Mouse (Mus musculus) G1E (cell line): ENCODE results near the gene Grm2. TPM values are rescaled to one million over a fixed set of nuclear protein-coding genes. Genes with fewer than 3 reads are reported as not detected.
"Not testable (repeated sequence)": the region's sequence is repeated elsewhere in the genome, so short reads cannot be mapped to it uniquely, and the experiment has no call there.

Experiments
- ATAC-seq: 2 replicates; pipeline ENCODE4 v1.8.0; 2016; ENCODE audit warnings: mild to moderate bottlenecking; ENCODE audit not compliant: insufficient number of reproducible peaks, poor library complexity, low FRiP score, severe bottlenecking; ENCODE audit errors: extremely low read depth
- DNase-seq: peaks from one replicate; pipeline ENCODE4 v3.0.0; 2012; ENCODE audit warnings: low spot score
- H3K27me3 ChIP-seq: 2 replicates; pipeline ENCODE4 v1.6.1; 2012; ENCODE audit warnings: mild to moderate bottlenecking, low read length, inconsistent platforms; ENCODE audit not compliant: insufficient read depth
- H3K36me3 ChIP-seq: replicated peaks from 2 replicates; pipeline ENCODE3; 2012; ENCODE audit warnings: mild to moderate bottlenecking, inconsistent platforms
- H3K4me1 ChIP-seq: 2 replicates; pipeline ENCODE4 v1.6.1; 2012; ENCODE audit warnings: low read depth, low read length, inconsistent platforms, mixed read lengths; ENCODE audit not compliant: insufficient read depth
- H3K4me3 ChIP-seq: 2 replicates; pipeline ENCODE4 v1.5.1; 2012; ENCODE audit warnings: low read depth, mild to moderate bottlenecking, inconsistent platforms, low read length, moderate library complexity, mixed read lengths
- H3K9me3 ChIP-seq: replicated peaks from 2 replicates; pipeline ENCODE4 v1.6.1; 2012; ENCODE audit warnings: inconsistent platforms
- CTCF ChIP-seq: IDR thresholded peaks from 2 replicates; pipeline ENCODE4 v1.5.1; 2012; ENCODE audit warnings: low read depth, low read length, inconsistent platforms, mixed read lengths
- GATA1 ChIP-seq: IDR thresholded peaks from 2 replicates; pipeline ENCODE4 v1.6.1; 2012; ENCODE audit warnings: borderline replicate concordance, low read length, inconsistent platforms, mixed read lengths
- GATA2 ChIP-seq: IDR thresholded peaks from 2 replicates; pipeline ENCODE4 v1.6.1; 2012; ENCODE audit warnings: low read depth, low read length, inconsistent platforms, borderline replicate concordance
- POLR2AphosphoS5 ChIP-seq: IDR thresholded peaks from 2 replicates; pipeline ENCODE4 v1.6.1; 2012; ENCODE audit warnings: low read depth, low read length, inconsistent platforms; ENCODE audit not compliant: insufficient replicate concordance
- TAL1 ChIP-seq: conservative IDR thresholded peaks from 2 replicates; pipeline ENCODE4 v1.6.1; 2012; ENCODE audit warnings: low read depth, low read length, inconsistent platforms, mixed read lengths
- polyA plus RNA-seq: library from polyadenylated mRNA; stranded (reverse); fragments of >175 nt; gene quantifications from 2 replicates; pipeline ENCODE4 v1.2.3, GENCODE M21; 2012
- total RNA-seq, 2 experiments: library from RNA; stranded (forward) in 1 of 2; stranded (reverse) in 1 of 2; fragments of 200-1000 nt in 1 of 2; fragments of >200 nt in 1 of 2; fragmentation: Nextera tagmentation in 1 of 2; gene quantifications; 2 replicates each; pipeline ENCODE4 v1.2.3; 2014 to 2017

Grm2 gene
- total and polyA plus RNA-seq, 3 experiments = 0.16 TPM; not detected in 2

- ATAC-seq (no peak), DNase-seq (no peak)
- Histone ChIP-seq H3K4me1 (no peaks in the 10 kb centered on the region), H3K27me3 (peaks cover 10% of the 10 kb centered on the region), H3K36me3 (no peaks in the 10 kb centered on the region), H3K9me3 (no peaks in the 10 kb centered on the region), H3K4me3 (no peak overlapping the region)
- no peak for TF ChIP-seq TAL1
- no peak for TF ChIP-seq GATA1
- no peak for TF ChIP-seq CTCF
- no peak for TF ChIP-seq GATA2
- no peak for TF ChIP-seq POLR2AphosphoS5
These were observed 60.0 kb downstream of the Grm2 start for GRCm38 (mm10) chr9:106595836-106596235.

GRCm38 (mm10) chr9:106595402-106595801 lies 60.5 kb downstream of the Grm2 start:
- not testable (repeated sequence) for DNase-seq, H3K27me3 ChIP-seq, ATAC-seq, H3K4me3 ChIP-seq, H3K4me1 ChIP-seq, H3K36me3 ChIP-seq, H3K9me3 ChIP-seq

Other genes with a start within 250 kb of the Grm2 start
- 149 and 190 TPM in 2 replicates for gene Rpl29, start 226.6 kb downstream of the Grm2 start, total RNA-seq (2014; fragmentation: Nextera tagmentation)
- 81.1 and 107 TPM in 2 replicates for gene Rpl29, start 226.6 kb downstream of the Grm2 start, total RNA-seq (2017)
- 29.5 and 38.8 TPM in 2 replicates for gene Rpl29, start 226.6 kb downstream of the Grm2 start, polyA plus RNA-seq
- gene Acy1, start 217.8 kb downstream of the Grm2 start, total RNA-seq (2014; fragmentation: Nextera tagmentation) = 6.0 and 11.6 TPM in 2 replicates
- gene Acy1, start 217.8 kb downstream of the Grm2 start, total RNA-seq (2017) = 11.0 and 17.1 TPM in 2 replicates
- gene Acy1, start 217.8 kb downstream of the Grm2 start, polyA plus RNA-seq = 12.7 and 16.5 TPM in 2 replicates
- 6.9 and 7.7 TPM in 2 replicates for gene Abhd14b, start 208.6 kb downstream of the Grm2 start, total RNA-seq (2014; fragmentation: Nextera tagmentation)
- 2.6 and 3.1 TPM in 2 replicates for gene Abhd14b, start 208.6 kb downstream of the Grm2 start, total RNA-seq (2017)
- gene Abhd14b, start 208.6 kb downstream of the Grm2 start, polyA plus RNA-seq = 2.3 and 3.1 TPM in 2 replicates
- gene Abhd14a, start 208.4 kb downstream of the Grm2 start, total RNA-seq (2014; fragmentation: Nextera tagmentation) = 4.8 and 5.7 TPM in 2 replicates
- 7.7 and 8.4 TPM in 2 replicates for gene Abhd14a, start 208.4 kb downstream of the Grm2 start, total RNA-seq (2017)
- 22.4 and 24.0 TPM in 2 replicates for gene Abhd14a, start 208.4 kb downstream of the Grm2 start, polyA plus RNA-seq
- gene Pcbp4, start 202.8 kb downstream of the Grm2 start, total RNA-seq (2014; fragmentation: Nextera tagmentation) = 9.2 and 9.9 TPM in 2 replicates
- gene Pcbp4, start 202.8 kb downstream of the Grm2 start, total RNA-seq (2017) = 2.8 and 3.0 TPM in 2 replicates
- 18.9 and 22.1 TPM in 2 replicates for gene Pcbp4, start 202.8 kb downstream of the Grm2 start, polyA plus RNA-seq
- not detected in 2 replicates for gene Gpr62, start 190.1 kb downstream of the Grm2 start, total RNA-seq (2014; fragmentation: Nextera tagmentation)
- not detected in 2 replicates for gene Gpr62, start 190.1 kb downstream of the Grm2 start, total RNA-seq (2017)
- gene Gpr62, start 190.1 kb downstream of the Grm2 start, polyA plus RNA-seq = not detected in 2 replicates
- gene Rrp9, start 180.1 kb downstream of the Grm2 start, total RNA-seq (2014; fragmentation: Nextera tagmentation) = 25.7 and 45.8 TPM in 2 replicates
- gene Rrp9, start 180.1 kb downstream of the Grm2 start, total RNA-seq (2017) = 32.6 and 39.2 TPM in 2 replicates
- 357 and 455 TPM in 2 replicates for gene Rrp9, start 180.1 kb downstream of the Grm2 start, polyA plus RNA-seq
- 3.5 TPM in 1 of 2 replicates, not detected in the other for gene Parp3, start 179.1 kb downstream of the Grm2 start, total RNA-seq (2014; fragmentation: Nextera tagmentation)
- gene Parp3, start 179.1 kb downstream of the Grm2 start, total RNA-seq (2017) = 2.8 and 3.2 TPM in 2 replicates
- gene Parp3, start 179.1 kb downstream of the Grm2 start, polyA plus RNA-seq = 0.48 and 0.85 TPM in 2 replicates
- gene Iqcf1, start 156.1 kb downstream of the Grm2 start, total RNA-seq (2014; fragmentation: Nextera tagmentation) = not detected in 2 replicates
- not detected in 2 replicates for gene Iqcf1, start 156.1 kb downstream of the Grm2 start, total RNA-seq (2017)
- not detected in 2 replicates for gene Iqcf1, start 156.1 kb downstream of the Grm2 start, polyA plus RNA-seq
- 3.6 and 5.3 TPM in 2 replicates for gene Iqcf5, start 141.5 kb downstream of the Grm2 start, total RNA-seq (2014; fragmentation: Nextera tagmentation)
- gene Iqcf5, start 141.5 kb downstream of the Grm2 start, total RNA-seq (2017) = 0.76 and 1.2 TPM in 2 replicates
- 0.13 TPM in 1 of 2 replicates, not detected in the other for gene Iqcf5, start 141.5 kb downstream of the Grm2 start, polyA plus RNA-seq
- not detected in 2 replicates for gene Iqcf3, start 94.5 kb downstream of the Grm2 start, total RNA-seq (2014; fragmentation: Nextera tagmentation)
- not detected in 2 replicates for gene Iqcf3, start 94.5 kb downstream of the Grm2 start, total RNA-seq (2017)
- gene Iqcf3, start 94.5 kb downstream of the Grm2 start, polyA plus RNA-seq = not detected in 2 replicates
- gene Iqcf4, start 85.1 kb downstream of the Grm2 start, total RNA-seq (2014; fragmentation: Nextera tagmentation) = not detected in 2 replicates
- gene Iqcf4, start 85.1 kb downstream of the Grm2 start, total RNA-seq (2017) = not detected in 2 replicates
- gene Iqcf4, start 85.1 kb downstream of the Grm2 start, polyA plus RNA-seq = not detected in 2 replicates
- gene Iqcf6, start 29.5 kb downstream of the Grm2 start, total RNA-seq (2014; fragmentation: Nextera tagmentation) = not detected in 2 replicates
- gene Iqcf6, start 29.5 kb downstream of the Grm2 start, total RNA-seq (2017) = not detected in 2 replicates
- not detected in 2 replicates for gene Iqcf6, start 29.5 kb downstream of the Grm2 start, polyA plus RNA-seq
- gene Tex264, start 29.8 kb upstream of the Grm2 start, total RNA-seq (2014; fragmentation: Nextera tagmentation) = 39.7 and 54.5 TPM in 2 replicates
- 52.3 and 63.6 TPM in 2 replicates for gene Tex264, start 29.8 kb upstream of the Grm2 start, total RNA-seq (2017)
- 39.1 and 40.6 TPM in 2 replicates for gene Tex264, start 29.8 kb upstream of the Grm2 start, polyA plus RNA-seq
- gene Rad54l2, start 133.1 kb upstream of the Grm2 start, total RNA-seq (2014; fragmentation: Nextera tagmentation) = 28.8 and 32.6 TPM in 2 replicates
- 13.8 and 21.0 TPM in 2 replicates for gene Rad54l2, start 133.1 kb upstream of the Grm2 start, total RNA-seq (2017)
- gene Rad54l2, start 133.1 kb upstream of the Grm2 start, polyA plus RNA-seq = 7.4 and 8.7 TPM in 2 replicates
- 65.0 and 111 TPM in 2 replicates for gene Dcaf1, start 165.8 kb upstream of the Grm2 start, total RNA-seq (2014; fragmentation: Nextera tagmentation)
- gene Dcaf1, start 165.8 kb upstream of the Grm2 start, total RNA-seq (2017) = 63.4 and 72.4 TPM in 2 replicates
- 5.7 and 9.2 TPM in 2 replicates for gene Dcaf1, start 165.8 kb upstream of the Grm2 start, polyA plus RNA-seq
- gene Rbm15b, start 231.3 kb upstream of the Grm2 start, total RNA-seq (2014; fragmentation: Nextera tagmentation) = 20.3 and 21.8 TPM in 2 replicates
- gene Rbm15b, start 231.3 kb upstream of the Grm2 start, total RNA-seq (2017) = 21.9 and 27.6 TPM in 2 replicates
- 23.5 and 30.0 TPM in 2 replicates for gene Rbm15b, start 231.3 kb upstream of the Grm2 start, polyA plus RNA-seq
- gene Manf, start 235.9 kb upstream of the Grm2 start, total RNA-seq (2014; fragmentation: Nextera tagmentation) = 142 and 198 TPM in 2 replicates
- 116 and 146 TPM in 2 replicates for gene Manf, start 235.9 kb upstream of the Grm2 start, total RNA-seq (2017)
- 32.8 and 64.7 TPM in 2 replicates for gene Manf, start 235.9 kb upstream of the Grm2 start, polyA plus RNA-seq